Mouse (Mus musculus) kidney, postnatal 0 days (tissue): ENCODE results near the gene Trp53i13. TPM values are rescaled to one million over a fixed set of nuclear protein-coding genes. Genes with fewer than 3 reads are reported as not detected.

Experiments used
- ATAC-seq: fragments of 200-750 bp; cut with Nextera tagmentation; replicated peaks from 2 replicates; pipeline ENCODE4 v1.8.0; 2017; ENCODE audit warnings: low read depth, moderate number of reproducible peaks, moderate TSS enrichment, moderate library complexity; ENCODE audit not compliant: low FRiP score
- DNase-seq: peaks from one replicate; pipeline ENCODE4 v3.0.0-alpha.2; 2016; ENCODE audit warnings: low spot score
- H3K27ac ChIP-seq: fragments of 300-500 bp; sonication (generic); 2 replicates; pipeline ENCODE4 v1.5.1; 2014; ENCODE audit warnings: mild to moderate bottlenecking
- H3K27me3 ChIP-seq: fragments of 300-500 bp; sonication (generic); 2 replicates; pipeline ENCODE4 v1.6.1; 2014; ENCODE audit warnings: low read length, mixed read lengths; ENCODE audit not compliant: insufficient read depth
- H3K36me3 ChIP-seq: fragments of 300-500 bp; sonication (generic); 2 replicates; pipeline ENCODE4 v1.6.1; 2014; ENCODE audit warnings: low read length, mixed read lengths; ENCODE audit not compliant: insufficient read depth
- H3K4me1 ChIP-seq: fragments of 300-500 bp; sonication (generic); replicated peaks from 2 replicates; pipeline ENCODE4 v1.6.1; 2014; ENCODE audit warnings: antibody characterized with exemption, low read length, mixed read lengths; ENCODE audit not compliant: insufficient read depth
- H3K4me2 ChIP-seq: fragments of 300-500 bp; sonication (generic); 2 replicates; pipeline ENCODE4 v1.6.1; 2014; ENCODE audit warnings: mild to moderate bottlenecking, low read length, moderate library complexity, mixed read lengths
- H3K4me3 ChIP-seq: fragments of 300-500 bp; sonication (generic); replicated peaks from 2 replicates; pipeline ENCODE4 v1.5.1; 2014; ENCODE audit warnings: low read depth, low read length
- H3K9ac ChIP-seq: fragments of 300-500 bp; sonication (generic); 2 replicates; pipeline ENCODE4 v1.6.1; 2014; ENCODE audit warnings: low read depth, low read length
- H3K9me3 ChIP-seq: fragments of 300-500 bp; sonication (generic); replicated peaks from 2 replicates; pipeline ENCODE4 v1.6.1; 2016; ENCODE audit warnings: low read length, inconsistent platforms, mixed read lengths
- CTCF ChIP-seq: IDR thresholded peaks from 2 replicates; pipeline ENCODE4 v1.5.1; 2016; ENCODE audit warnings: antibody characterized with exemption, low read depth, mild to moderate bottlenecking, moderate library complexity
- WGBS: fragments of 180-500 bp; shearing (Covaris S2); extraction: QIAGEN DNeasy Blood & Tissue Kit; methylation state at CpG from one replicate; pipeline ENCODE4 v1.1.7; 2014; 5-methylcytosine and 5-hydroxymethylcytosine counted together
- polyA plus RNA-seq: library from polyadenylated mRNA; unstranded; fragments of >200 nt; fragmentation: Nextera tagmentation; extraction: Ambion mirVana; gene quantifications from 2 replicates; pipeline ENCODE4 v1.2.1, GENCODE M21; 2015

Gene Trp53i13
- polyA plus RNA-seq, 1 experiment from 2014 or later, result 34.8 TPM

DNA sequence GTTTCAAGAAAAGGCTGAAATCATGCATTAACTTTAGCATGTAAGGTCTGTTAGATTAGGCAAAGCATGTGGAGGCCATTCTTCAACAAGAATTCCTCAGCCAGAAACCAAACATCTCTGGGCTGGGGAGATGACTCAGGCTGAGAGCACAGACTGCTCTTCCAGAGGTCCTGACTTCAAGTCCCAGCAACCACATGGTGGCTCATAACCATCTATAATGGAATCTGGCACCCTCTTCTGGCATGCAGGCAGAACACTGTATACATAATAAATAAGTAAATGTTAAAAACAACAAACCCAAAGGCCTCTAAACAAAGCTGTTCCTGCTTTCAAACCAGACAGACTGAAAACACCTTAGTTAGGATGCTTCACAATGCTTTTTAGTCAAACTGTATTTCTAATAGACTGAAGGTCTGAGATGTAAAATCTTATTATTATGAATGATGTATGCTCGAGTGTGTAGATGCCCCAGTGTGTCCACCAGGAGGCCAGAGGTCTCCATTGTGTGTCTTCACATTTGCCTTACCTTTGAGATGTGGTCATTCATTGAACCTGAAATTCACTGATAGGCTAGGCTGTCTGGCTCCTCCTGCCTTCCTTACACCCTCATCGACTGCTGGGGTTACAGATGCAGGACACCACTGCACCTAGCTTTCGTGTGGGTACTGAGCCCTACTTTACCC is 10.2 kb upstream of the Trp53i13 start:
- no peak overlapping the region for H3K27ac ChIP-seq
- TF ChIP-seq CTCF, result peak; percentile 21; the same call in 1 of the 2 replicates
- DNase-seq (no peak), ATAC-seq (no peak)
- no peak overlapping the region for H3K4me2 ChIP-seq
- H3K9me3 ChIP-seq, result no peaks in the 10 kb centered on the region
- H3K36me3 ChIP-seq, result no peaks in the 10 kb centered on the region
- H3K27me3 ChIP-seq, result no peaks in the 10 kb centered on the region
- no peak overlapping the region for H3K9ac ChIP-seq
- H3K4me1 ChIP-seq, result no peaks in the 10 kb centered on the region
- H3K4me3 ChIP-seq, result no peak overlapping the region
- 72% methylated on average over 3 of the region's 3 CpGs for WGBS

DNA sequence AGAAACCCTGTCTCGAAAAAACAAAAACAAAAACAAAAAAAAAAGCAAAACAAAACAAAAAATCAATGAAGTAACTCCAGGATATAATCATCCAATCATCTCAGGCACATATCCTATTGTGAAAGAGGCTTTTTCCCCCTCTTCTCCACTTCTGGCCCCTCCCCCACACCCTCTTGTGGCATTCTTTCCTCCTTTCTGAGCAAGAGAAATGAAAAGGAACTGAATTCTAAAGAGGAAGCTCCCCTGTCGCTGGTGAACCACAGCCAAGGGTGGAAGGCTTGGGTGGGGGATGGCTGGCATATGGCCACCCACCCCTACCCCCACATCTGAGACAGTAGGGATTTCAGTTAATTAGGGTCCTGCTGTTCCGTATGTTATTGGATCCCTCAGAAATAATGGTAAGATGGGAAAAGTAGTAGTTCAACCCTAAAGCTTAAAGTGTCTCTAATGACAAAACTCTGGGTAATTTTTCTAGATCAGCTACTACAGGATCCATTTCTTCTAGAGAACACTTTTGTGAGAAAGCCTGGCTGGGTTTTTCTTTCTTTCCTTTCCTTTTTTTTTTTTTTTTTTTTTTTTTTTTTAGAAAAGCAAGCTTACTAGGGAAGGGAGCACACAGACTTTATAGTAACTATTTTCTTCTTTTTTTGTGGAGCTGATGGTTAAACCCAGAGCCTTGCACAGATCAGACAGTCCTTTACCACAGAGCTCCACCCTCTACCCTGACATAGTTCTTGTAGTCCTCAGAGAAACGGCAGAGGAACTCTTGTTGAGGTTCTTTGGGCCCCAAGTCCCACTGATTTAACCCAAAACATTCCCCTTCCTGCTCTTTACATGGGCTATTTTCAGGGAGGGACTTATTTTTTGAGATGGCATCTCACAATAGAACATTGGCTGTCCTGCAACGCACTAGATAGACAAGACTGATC is 5.1 kb upstream of the Trp53i13 start:
- 54% methylated on average over 5 of the region's 5 CpGs for WGBS
- H3K36me3 ChIP-seq, result no peaks in the 10 kb centered on the region
- H3K4me2 ChIP-seq, result no peak overlapping the region
- ATAC-seq (no peak), DNase-seq (no peak)
- H3K27ac ChIP-seq, result no peak overlapping the region
- no peak overlapping the region for H3K4me3 ChIP-seq
- H3K27me3 ChIP-seq, result no peaks in the 10 kb centered on the region
- no peaks in the 10 kb centered on the region for H3K9me3 ChIP-seq
- H3K9ac ChIP-seq, result no peak overlapping the region
- TF ChIP-seq CTCF, result no peak
- peaks cover under 1% of the 10 kb centered on the region; the same call in 1 of the 2 replicates for H3K4me1 ChIP-seq

DNA sequence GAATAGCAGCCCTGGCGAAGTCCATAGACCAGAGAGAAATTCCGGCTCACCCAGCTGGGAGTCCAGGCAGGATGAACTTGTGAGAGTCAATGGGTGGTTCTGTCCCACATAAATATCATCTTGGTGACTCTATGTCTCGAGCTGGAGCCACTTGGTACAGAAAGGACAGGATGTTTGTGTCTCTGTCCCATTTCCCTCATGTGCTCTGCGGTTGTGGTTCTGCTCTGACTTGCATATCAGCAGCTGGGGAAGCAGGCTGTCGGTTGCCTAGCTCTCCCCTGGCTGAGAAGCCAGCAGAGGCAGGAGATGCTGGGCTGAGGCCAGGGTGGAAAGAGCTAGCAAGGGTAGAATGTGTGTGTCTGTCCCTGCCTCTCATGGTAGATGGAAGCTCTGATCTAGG is 3.3 kb upstream of the Trp53i13 start, which contains the start of gene Gm10392:
Gm10392 (minus strand) TSS at position 156 of the 400 bp plus-strand sequence.
- ATAC-seq, result no peak
- H3K9ac ChIP-seq, result no peak within 1 kb of the TSS
- TF ChIP-seq CTCF, result no peak
- WGBS, result 58% methylated on average over 5 of the region's 5 CpGs
- H3K4me2 ChIP-seq, result no peak within 1 kb of the TSS
- peaks cover 12% of the 10 kb centered on the region for H3K4me1 ChIP-seq
- H3K27ac ChIP-seq, result no peak within 1 kb of the TSS
- H3K36me3 ChIP-seq, result no peaks in the 10 kb centered on the region
- DNase-seq, result no peak
- H3K4me3 ChIP-seq, result no peak within 1 kb of the TSS
- H3K27me3 ChIP-seq, result no peaks in the 10 kb centered on the region
- H3K9me3 ChIP-seq, result no peaks in the 10 kb centered on the region

DNA sequence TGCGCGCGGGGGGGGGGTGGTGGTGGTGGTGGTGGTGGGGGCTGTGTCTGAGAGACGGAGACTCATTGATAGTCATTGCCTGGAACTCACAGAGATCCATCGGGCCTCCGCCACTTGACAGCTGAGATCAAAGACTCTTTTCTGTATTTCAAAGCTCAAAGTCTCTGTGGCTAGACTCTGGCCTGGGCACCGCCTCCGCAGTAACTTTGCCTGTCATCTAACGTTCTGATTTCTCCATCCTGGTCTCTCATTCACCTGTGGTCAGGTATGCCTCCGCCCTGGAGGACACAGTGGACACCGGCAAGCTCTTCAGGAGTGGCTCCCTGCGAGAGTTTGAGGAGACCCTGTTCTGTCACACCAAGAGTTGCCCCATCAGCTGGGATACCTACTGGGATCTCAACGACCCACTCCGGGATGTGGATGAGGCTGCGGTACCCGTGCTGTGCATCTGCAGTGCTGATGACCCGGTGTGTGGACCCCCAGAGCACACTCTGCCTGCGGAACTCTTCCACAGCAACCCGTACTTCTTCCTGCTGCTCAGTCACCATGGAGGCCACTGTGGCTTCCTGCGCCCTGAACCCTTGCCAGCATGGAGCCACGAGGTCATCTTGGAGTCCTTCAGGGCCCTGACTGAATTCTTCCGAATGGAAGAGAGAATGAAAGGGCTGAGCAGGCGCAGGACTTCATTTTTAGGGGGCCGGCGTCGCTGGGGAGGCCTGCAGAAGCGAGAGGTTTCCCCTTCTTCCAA is 2.4 kb upstream of the Trp53i13 start:
- ATAC-seq, result no peak

DNA sequence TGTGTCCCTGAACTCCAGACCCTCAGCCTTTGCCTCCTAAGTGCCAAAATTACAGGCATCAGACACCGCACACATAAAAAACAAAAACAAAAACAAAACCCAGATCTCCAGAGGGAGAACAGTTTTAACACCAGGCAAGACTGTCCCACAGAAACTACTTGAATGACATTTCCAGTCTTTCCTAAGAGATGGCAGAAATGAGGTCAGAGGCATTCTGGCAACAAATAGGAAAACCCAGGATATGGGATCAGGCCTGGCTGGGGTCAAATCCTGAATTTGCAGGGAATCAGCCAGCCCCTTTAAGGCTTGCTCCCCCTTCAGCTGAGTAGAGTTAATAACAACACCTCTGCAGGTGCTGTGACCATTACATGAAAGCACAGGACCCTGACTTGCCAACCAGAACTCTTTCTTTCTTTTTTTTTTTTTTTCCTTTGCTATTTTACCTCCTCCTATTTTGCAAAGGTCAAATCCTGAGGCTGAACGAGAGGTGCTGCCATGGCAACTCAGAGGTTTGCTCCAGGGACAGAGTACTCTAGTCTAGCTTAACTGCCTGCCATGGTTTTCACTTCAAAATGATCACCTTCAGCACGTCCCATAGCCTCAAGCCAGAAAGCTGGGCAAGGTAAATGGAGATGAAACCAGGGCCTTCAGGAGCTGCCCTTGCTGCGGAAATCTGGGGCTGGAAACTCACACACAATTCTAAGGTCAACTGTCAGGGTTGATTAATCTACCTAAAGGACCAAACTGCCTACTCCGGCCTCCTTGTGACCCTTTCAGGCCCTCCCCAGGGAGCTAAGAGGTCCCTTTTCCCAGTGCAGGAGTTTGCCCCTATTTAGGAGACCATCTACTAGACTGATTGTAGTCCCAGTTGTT is 1.0 kb upstream of the Trp53i13 start:
- H3K9me3 ChIP-seq, result no peaks in the 10 kb centered on the region
- no peaks in the 10 kb centered on the region for H3K27me3 ChIP-seq
- no peaks in the 10 kb centered on the region for H3K36me3 ChIP-seq
- ATAC-seq (no peak), DNase-seq (no peak)
- TF ChIP-seq CTCF, result no peak; the same call in 1 of the 2 replicates
- no peak overlapping the region for H3K4me2 ChIP-seq
- 62% methylated on average over 5 of the region's 5 CpGs for WGBS
- no peak overlapping the region for H3K27ac ChIP-seq
- no peak overlapping the region for H3K4me3 ChIP-seq
- no peak overlapping the region for H3K9ac ChIP-seq
- H3K4me1 ChIP-seq, result peaks cover 22% of the 10 kb centered on the region

More for the DNA sequence above, 2.4 kb upstream of the Trp53i13 start:
- H3K27ac ChIP-seq, result no peak overlapping the region
- peaks cover 18% of the 10 kb centered on the region for H3K4me1 ChIP-seq
- H3K9me3 ChIP-seq, result no peaks in the 10 kb centered on the region
- H3K36me3 ChIP-seq, result no peaks in the 10 kb centered on the region
- no peak overlapping the region for H3K4me2 ChIP-seq
- TF ChIP-seq CTCF, result no peak
- no peak overlapping the region for H3K4me3 ChIP-seq
- WGBS, result 75% methylated on average over 27 of the region's 27 CpGs
- no peak overlapping the region for H3K9ac ChIP-seq
- H3K27me3 ChIP-seq, result no peaks in the 10 kb centered on the region
- no peak for DNase-seq
